Mouse (Mus musculus) small intestine, adult 2 months (tissue): ENCODE measurements around the gene Gm21188.
"Not testable (repeated sequence)": the region's sequence is repeated elsewhere in the genome, so short reads cannot be mapped to it uniquely, and the experiment has no call there.

ENCODE experiments used
- CTCF ChIP-seq: fragments of 200-500 bp; IDR thresholded peaks from 2 replicates; pipeline ENCODE4 v1.5.1; 2012; ENCODE audit warnings: low read depth, mild to moderate bottlenecking, control low read depth, inconsistent platforms, low read length, moderate library complexity, mixed read lengths; ENCODE audit not compliant: insufficient replicate concordance, insufficient read length; ENCODE audit errors: extremely low read depth
- POLR2A ChIP-seq: fragments of 200-500 bp; IDR thresholded peaks from 2 replicates; pipeline ENCODE4 v1.6.1; 2012; ENCODE audit warnings: low read depth, mild to moderate bottlenecking, control low read depth, inconsistent platforms, low read length, moderate library complexity

DNA sequence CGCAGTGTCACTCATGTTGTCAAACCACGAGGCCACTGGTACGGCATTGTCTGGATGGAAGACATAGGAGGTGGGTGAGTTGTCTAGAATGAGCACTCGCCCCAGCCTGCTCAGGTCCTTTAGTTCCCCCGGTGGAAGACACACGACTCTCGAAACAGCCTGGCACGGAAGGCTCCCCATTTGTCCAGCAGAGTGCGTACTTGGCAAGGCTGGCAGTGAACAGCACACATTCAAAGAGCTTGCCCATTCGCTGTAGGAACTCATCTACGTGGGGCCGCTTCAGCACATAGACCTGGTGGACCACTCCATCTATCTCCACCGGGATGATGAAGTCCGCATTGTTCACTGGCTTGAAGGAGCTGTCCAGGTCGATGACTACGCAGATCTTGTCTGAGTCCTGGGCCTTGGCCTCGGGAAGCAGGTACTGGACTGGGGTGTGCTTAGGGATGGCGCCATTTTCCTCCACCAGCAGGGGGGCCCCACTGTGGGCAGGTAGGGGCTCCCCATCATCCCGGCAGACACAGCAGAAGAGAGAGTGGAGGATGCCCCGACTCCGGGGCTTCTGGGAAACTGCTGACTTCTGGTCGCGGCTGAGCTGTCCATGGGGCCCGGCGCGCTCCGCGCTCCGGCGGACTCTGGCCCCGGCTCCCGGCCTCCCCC is 36.5 kb downstream of the Gm21188 start:
- TF ChIP-seq POLR2A, CTCF: not testable (repeated sequence)
